Mouse (Mus musculus): ENCODE measurements around the gene Sstr5.

- TF ChIP-seq E2F4 (IDR thresholded peaks at IDR 0.05; ENCODE audit: insufficient read depth): no peak
- no peak for TF ChIP-seq POLR2A (IDR thresholded peaks at IDR 0.05; ENCODE audit: insufficient read length, low read depth)
- no peak for TF ChIP-seq USF1 (IDR thresholded peaks at IDR 0.05; ENCODE audit: low read depth)
These were observed 54.2 kb downstream of the Sstr5 start for GRCm38 (mm10) chr17:25442889-25443288.
